Mouse (Mus musculus): Measurements from ENCODE around the gene Zbtb16. TPM values are rescaled to one million over a fixed set of nuclear protein-coding genes. Genes with fewer than 3 reads are reported as not detected.
A peak's percentile ranks its signal among the peaks of the same experiment; 100 is the strongest.

Zbtb16 gene
- 19.7 and 29.3 TPM in 2 replicates for polyA plus RNA-seq (2016; fragmentation: Nextera tagmentation; extraction: Ambion mirVana)

- Histone ChIP-seq H3K4me1 (peaks cover 77% of the 10 kb centered on the region), H3K9me3 (replicated peaks) (no peaks in the 10 kb centered on the region), H3K27me3 (ENCODE audit: low read depth, poor library complexity, severe bottlenecking) (peaks cover 87% of the 10 kb centered on the region), H3K4me3 (peak within 1 kb of the TSS; percentile 86), H3K27ac (peak within 1 kb of the TSS; percentile 90), H3K36me3 (peaks cover 24% of the 10 kb centered on the region)
- DNase-seq (ENCODE audit: low spot score): peak; percentile 90
- under 1% methylated on average over 62 of the region's 78 CpGs for WGBS
Observed at GRCm38 (mm10) chr9:48835631-48836565, at the start of gene Zbtb16. Gene Zbtb16 (minus strand): TSS chr9:48836222.

DNA sequence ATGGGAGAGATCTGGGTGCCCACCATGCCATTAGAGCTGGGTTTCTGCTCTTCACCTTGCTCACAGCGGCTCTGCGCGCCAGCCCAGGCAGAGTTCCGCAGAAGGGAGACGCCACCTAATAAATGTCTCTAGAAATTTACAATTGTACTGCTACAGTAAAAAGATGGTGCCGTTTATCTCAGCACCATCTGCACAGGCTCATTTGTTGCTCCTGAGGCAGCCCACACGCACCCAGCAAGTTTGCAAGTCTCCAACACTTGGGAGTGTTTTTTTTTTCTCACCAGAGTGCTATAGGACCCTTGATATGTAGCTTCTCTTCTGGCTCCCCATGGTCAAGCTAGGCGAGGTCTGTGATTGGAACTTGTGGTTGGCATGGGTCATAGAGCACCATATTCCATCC, 36.9 kb upstream of the Zbtb16 start:
- WGBS: 81% methylated on average over 8 of the region's 8 CpGs
- Histone ChIP-seq H3K9me3 (replicated peaks) (no peaks in the 10 kb centered on the region), H3K4me1 (no peaks in the 10 kb centered on the region), H3K4me3 (no peak overlapping the region), H3K27ac (no peak overlapping the region), H3K36me3 (no peaks in the 10 kb centered on the region), H3K27me3 (ENCODE audit: low read depth, poor library complexity, severe bottlenecking) (0 out of 2 replicates have a peak, but pooled peaks cover 7% of the 10 kb centered on the region)
- DNase-seq (ENCODE audit: low spot score): no peak

DNA sequence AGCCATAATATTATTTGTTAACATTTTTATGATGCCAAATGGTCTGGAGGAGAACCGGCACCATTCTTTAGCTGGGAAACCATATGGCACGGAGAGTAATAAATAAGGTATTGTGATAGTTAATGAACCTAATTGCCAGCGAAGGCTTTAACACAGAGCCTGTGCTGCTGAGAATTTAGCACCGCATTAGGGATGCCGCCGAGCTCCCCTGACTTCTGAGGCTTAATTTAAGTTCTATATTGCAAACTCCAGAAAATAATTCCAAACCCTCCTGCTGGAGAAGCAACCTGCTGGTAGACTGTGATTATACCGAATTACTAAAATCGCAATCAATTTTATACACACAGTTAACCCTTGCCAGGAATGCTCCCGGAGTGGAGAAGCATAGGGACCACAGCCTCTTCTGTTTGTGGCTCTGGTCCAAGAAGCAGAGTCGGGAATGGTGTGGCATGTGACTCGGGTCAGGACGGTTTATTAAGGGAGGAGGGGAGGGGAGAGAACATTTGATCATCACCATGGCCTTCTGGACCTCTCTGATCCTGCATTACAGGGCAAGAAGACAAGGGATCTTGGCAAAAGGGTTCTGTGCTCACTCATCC, 30.6 kb upstream of the Zbtb16 start:
- H3K27ac ChIP-seq: no peak overlapping the region
- peaks cover 21% of the 10 kb centered on the region; the same call in 1 of the 2 replicates for H3K27me3 ChIP-seq (ENCODE audit: low read depth, poor library complexity, severe bottlenecking)
- H3K4me1 ChIP-seq: peaks cover 26% of the 10 kb centered on the region
- H3K9me3 ChIP-seq (replicated peaks): no peaks in the 10 kb centered on the region
- DNase-seq (ENCODE audit: low spot score): no peak
- 64% methylated on average over 12 of the region's 12 CpGs for WGBS
- H3K36me3 ChIP-seq: no peaks in the 10 kb centered on the region
- H3K4me3 ChIP-seq: no peak overlapping the region

DNA sequence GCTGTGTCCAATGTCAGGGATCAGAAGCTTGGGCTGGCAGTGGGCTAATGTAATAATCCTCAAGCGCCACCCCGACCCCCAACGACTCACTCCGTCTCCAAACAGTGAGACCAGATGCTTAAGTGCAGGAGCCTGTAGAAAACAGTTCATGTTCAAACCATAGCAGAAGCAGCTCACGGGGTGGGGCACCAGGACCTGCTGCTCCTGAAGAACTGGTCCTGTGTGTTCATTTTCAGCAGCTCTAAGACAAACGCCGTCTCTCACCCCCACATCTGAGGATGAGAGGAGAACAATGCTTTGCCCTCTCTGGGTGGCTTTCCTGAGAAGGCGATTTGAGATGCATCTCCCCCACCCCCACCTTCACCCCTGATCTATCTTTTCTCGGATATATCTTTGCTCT, 29.2 kb upstream of the Zbtb16 start:
- peaks cover 27% of the 10 kb centered on the region; the same call in 1 of the 2 replicates for H3K27me3 ChIP-seq (ENCODE audit: low read depth, poor library complexity, severe bottlenecking)
- H3K9me3 ChIP-seq (replicated peaks): no peaks in the 10 kb centered on the region
- 53% methylated on average over 9 of the region's 9 CpGs for whole genome bisulfite sequencing
- H3K36me3 ChIP-seq: no peaks in the 10 kb centered on the region
- DNase-seq (ENCODE audit: low spot score): no peak
- no peak overlapping the region for H3K27ac ChIP-seq
- H3K4me1 ChIP-seq: peaks cover 33% of the 10 kb centered on the region
- H3K4me3 ChIP-seq: no peak overlapping the region

GRCm38 (mm10) chr9:48861481-48861880, 25.5 kb upstream of the Zbtb16 start:
- Histone ChIP-seq H3K4me1 (peaks cover 31% of the 10 kb centered on the region), H3K27ac (no peak overlapping the region), H3K4me3 (no peak overlapping the region), H3K36me3 (no peaks in the 10 kb centered on the region), H3K9me3 (replicated peaks) (no peaks in the 10 kb centered on the region), H3K27me3 (ENCODE audit: low read depth, poor library complexity, severe bottlenecking) (peaks cover 15% of the 10 kb centered on the region; the same call in 1 of the 2 replicates)
- WGBS: 83% methylated on average over 10 of the region's 10 CpGs
- DNase-seq (ENCODE audit: low spot score): no peak

- H3K27ac ChIP-seq: no peak overlapping the region
- H3K4me3 ChIP-seq: no peak overlapping the region
- peaks cover 13% of the 10 kb centered on the region; the same call in 1 of the 2 replicates for H3K27me3 ChIP-seq (ENCODE audit: low read depth, poor library complexity, severe bottlenecking)
- H3K36me3 ChIP-seq: no peaks in the 10 kb centered on the region
- 2% methylated on average over 6 of the region's 6 CpGs for WGBS
- H3K4me1 ChIP-seq: peaks cover 21% of the 10 kb centered on the region
- no peaks in the 10 kb centered on the region for H3K9me3 ChIP-seq (replicated peaks)
- peak; percentile 87 for DNase-seq (ENCODE audit: low spot score)
Observed at GRCm38 (mm10) chr9:48860526-48860845, 24.5 kb upstream of the Zbtb16 start.

GRCm38 (mm10) chr9:48859828-48860525, 24.0 kb upstream of the Zbtb16 start:
- 16% methylated on average over 10 of the region's 10 CpGs for WGBS
- no peak for DNase-seq (ENCODE audit: low spot score)
- 0 out of 2 replicates have a peak overlapping the region, but pooled peaks have one; percentile 30 for H3K27ac ChIP-seq
- H3K27me3 ChIP-seq (ENCODE audit: low read depth, poor library complexity, severe bottlenecking): peaks cover 8% of the 10 kb centered on the region; the same call in 1 of the 2 replicates
- H3K9me3 ChIP-seq (replicated peaks): no peaks in the 10 kb centered on the region
- H3K4me1 ChIP-seq: peaks cover 20% of the 10 kb centered on the region
- H3K4me3 ChIP-seq: no peak overlapping the region
- no peaks in the 10 kb centered on the region for H3K36me3 ChIP-seq

DNA sequence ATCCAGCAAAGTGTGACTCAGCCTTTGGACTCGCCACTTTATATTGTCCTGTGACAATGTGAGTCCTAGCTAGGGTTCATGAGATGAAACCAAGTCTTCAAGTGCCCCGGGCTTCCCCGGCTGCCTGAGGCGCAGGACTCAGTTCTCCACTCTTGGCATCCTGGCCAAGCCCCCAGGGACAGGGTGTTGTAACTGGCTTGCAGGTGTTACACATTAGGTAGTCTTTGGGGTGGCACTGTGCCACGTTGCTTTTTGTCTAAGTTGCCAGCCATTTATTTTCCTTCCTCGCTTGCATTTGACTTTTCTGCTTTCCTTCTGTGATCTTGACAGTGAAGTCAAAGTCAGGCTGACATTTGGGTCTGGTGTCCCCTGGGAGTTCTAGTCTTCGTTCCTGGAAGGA, 21.9 kb upstream of the Zbtb16 start:
- Histone ChIP-seq H3K4me1 (peaks cover 26% of the 10 kb centered on the region), H3K36me3 (no peaks in the 10 kb centered on the region), H3K27ac (no peak overlapping the region), H3K27me3 (ENCODE audit: low read depth, poor library complexity, severe bottlenecking) (peaks cover 16% of the 10 kb centered on the region; the same call in 1 of the 2 replicates), H3K9me3 (replicated peaks) (no peaks in the 10 kb centered on the region), H3K4me3 (no peak overlapping the region)
- no peak for DNase-seq (ENCODE audit: low spot score)
- 84% methylated on average over 7 of the region's 7 CpGs for WGBS

DNA sequence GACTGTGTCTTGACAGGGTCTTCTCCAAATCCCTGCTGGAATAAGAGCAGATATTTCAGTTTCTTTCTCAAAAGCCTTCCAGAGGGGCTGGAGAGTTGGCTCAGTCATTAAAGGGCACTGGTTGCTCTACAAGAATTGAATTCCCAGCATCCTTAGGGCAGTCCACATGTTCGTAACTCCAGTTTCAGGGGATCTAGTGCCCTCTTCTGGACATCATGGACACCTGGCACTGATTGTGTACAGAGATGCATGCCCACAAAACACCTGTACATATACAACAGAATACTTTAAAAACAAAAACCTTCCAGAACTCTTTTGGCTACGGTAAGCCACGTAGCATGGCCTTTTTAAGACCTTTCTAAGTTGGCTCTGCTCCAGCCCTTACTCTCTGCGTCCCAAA, 20.2 kb upstream of the Zbtb16 start:
- Histone ChIP-seq H3K27me3 (ENCODE audit: low read depth, poor library complexity, severe bottlenecking) (peaks cover 10% of the 10 kb centered on the region; the same call in 1 of the 2 replicates), H3K9me3 (replicated peaks) (no peaks in the 10 kb centered on the region), H3K36me3 (no peaks in the 10 kb centered on the region), H3K27ac (no peak overlapping the region), H3K4me3 (no peak overlapping the region), H3K4me1 (peaks cover 26% of the 10 kb centered on the region)
- 90% methylated on average over 4 of the region's 4 CpGs for WGBS
- DNase-seq (ENCODE audit: low spot score): no peak

GRCm38 (mm10) chr9:48849531-48849930, 13.5 kb upstream of the Zbtb16 start:
- Histone ChIP-seq H3K4me1 (peaks cover 2% of the 10 kb centered on the region), H3K9me3 (replicated peaks) (no peaks in the 10 kb centered on the region), H3K27me3 (ENCODE audit: low read depth, poor library complexity, severe bottlenecking) (peaks cover 5% of the 10 kb centered on the region; the same call in 1 of the 2 replicates), H3K36me3 (no peaks in the 10 kb centered on the region), H3K27ac (no peak overlapping the region), H3K4me3 (no peak overlapping the region)
- WGBS: 89% methylated on average over 5 of the region's 5 CpGs
- no peak for DNase-seq (ENCODE audit: low spot score)

- DNase-seq (ENCODE audit: low spot score): no peak
- Histone ChIP-seq H3K27ac (no peak overlapping the region), H3K4me3 (no peak overlapping the region), H3K4me1 (peaks cover 49% of the 10 kb centered on the region), H3K27me3 (ENCODE audit: low read depth, poor library complexity, severe bottlenecking) (peaks cover 60% of the 10 kb centered on the region), H3K9me3 (replicated peaks) (no peaks in the 10 kb centered on the region), H3K36me3 (no peaks in the 10 kb centered on the region)
- WGBS: 96% methylated on average over 3 of the region's 3 CpGs
Observed at GRCm38 (mm10) chr9:48839568-48839967, 3.5 kb upstream of the Zbtb16 start.

GRCm38 (mm10) chr9:48838346-48838745, 2.3 kb upstream of the Zbtb16 start:
- WGBS: 64% methylated on average over 4 of the region's 4 CpGs
- Histone ChIP-seq H3K27me3 (ENCODE audit: low read depth, poor library complexity, severe bottlenecking) (peaks cover 72% of the 10 kb centered on the region), H3K4me3 (no peak overlapping the region), H3K27ac (no peak overlapping the region), H3K4me1 (peaks cover 55% of the 10 kb centered on the region), H3K9me3 (replicated peaks) (no peaks in the 10 kb centered on the region), H3K36me3 (no peaks in the 10 kb centered on the region)
- no peak for DNase-seq (ENCODE audit: low spot score)
